Mouse (Mus musculus) CD4-positive helper T cell, adult 2 months (primary cell): ENCODE results near the gene Lmtk3.
A peak's percentile ranks its signal among the peaks of the same experiment; 100 is the strongest.

Experiments used
- DNase-seq: peaks from one replicate; pipeline ENCODE4 v3.0.0-alpha.2; 2012; ENCODE audit warnings: low read depth, missing footprints, low spot score

The Lmtk3 gene

DNA sequence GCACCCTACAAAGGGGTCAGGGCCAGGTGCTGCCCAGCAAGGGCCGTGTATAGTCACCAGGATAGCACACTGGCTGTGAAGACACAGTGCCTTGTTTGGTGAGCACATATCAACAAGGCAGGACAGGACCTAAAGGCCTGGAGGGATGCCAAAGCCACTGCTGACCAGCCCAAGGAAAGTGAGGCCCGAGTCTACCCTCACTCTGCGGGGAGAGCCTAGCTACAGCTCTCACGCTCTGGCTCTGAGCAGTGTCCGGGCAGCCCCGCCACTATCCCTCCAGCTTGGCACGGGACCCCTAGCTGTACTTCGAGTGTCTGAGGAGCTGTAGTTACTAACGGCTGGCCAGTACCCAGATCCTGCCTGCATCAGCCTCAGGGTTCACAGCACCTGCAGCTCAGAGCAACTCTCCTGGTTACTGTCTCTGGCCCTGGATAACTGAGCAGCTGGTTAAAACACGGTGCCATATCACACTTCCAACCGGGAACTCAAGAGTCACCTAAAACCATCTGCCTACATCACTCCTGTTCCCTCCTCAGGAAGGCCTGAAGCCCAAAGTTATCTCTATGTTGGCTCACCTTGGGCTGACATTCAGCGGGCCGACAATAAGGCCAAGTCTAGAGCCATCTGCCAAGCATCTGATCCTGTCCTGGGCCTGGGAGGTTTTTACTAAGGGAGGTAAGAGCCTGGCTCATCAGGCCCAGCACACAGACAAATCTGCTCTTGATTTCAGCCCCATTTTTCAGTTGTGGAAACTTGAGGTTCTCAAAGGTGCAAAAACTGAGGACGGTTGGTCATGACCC is 25.9 kb downstream of the Lmtk3 start:
- DNase-seq, result no peak

GRCm38 (mm10) chr7:45812921-45813320 is 29.4 kb downstream of the Lmtk3 start:
- no peak for DNase-seq

GRCm38 (mm10) chr7:45813787-45814779 is 30.5 kb downstream of the Lmtk3 start, which contains the start of gene Cyth2:
Gene Cyth2, minus strand, starts transcription at chr7:45814581.
- DNase-seq, result peak; percentile 100

DNA sequence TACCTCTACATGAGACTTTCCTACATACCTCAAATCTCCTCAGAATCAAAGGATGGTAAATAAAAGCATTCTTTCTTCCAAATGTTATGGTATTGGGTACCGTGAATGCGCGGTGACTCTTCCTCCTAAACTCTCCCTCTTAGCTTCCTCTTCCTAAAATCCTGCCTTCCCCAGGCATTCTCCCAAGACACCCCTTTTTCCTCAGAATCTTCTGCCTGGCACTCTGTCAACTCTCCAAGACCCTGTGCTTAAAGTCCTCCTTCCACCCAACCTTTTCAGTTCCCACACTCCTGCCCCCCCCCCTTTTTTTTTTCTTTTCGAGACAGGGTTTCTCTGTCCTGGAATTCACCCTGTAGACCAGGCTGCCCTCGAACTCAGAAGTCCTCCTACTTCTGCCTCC is 31.3 kb downstream of the Lmtk3 start:
- no peak for DNase-seq

- DNase-seq, result no peak
These were observed 31.9 kb downstream of the Lmtk3 start for GRCm38 (mm10) chr7:45815323-45815983.

- DNase-seq, result no peak
These were observed 32.4 kb downstream of the Lmtk3 start for GRCm38 (mm10) chr7:45815984-45816351.

- no peak for DNase-seq
These were observed 36.3 kb downstream of the Lmtk3 start for GRCm38 (mm10) chr7:45819843-45820242.

GRCm38 (mm10) chr7:45820913-45821312 is 37.4 kb downstream of the Lmtk3 start:
- no peak for DNase-seq

- no peak for DNase-seq
These were observed 41.1 kb downstream of the Lmtk3 start, which contains the start of gene Kcnj14 for GRCm38 (mm10) chr7:45824598-45824997. Gene Kcnj14, minus strand, starts transcription at chr7:45824782.

- DNase-seq, result no peak
These were observed 43.1 kb downstream of the Lmtk3 start for GRCm38 (mm10) chr7:45826631-45827030.

DNA sequence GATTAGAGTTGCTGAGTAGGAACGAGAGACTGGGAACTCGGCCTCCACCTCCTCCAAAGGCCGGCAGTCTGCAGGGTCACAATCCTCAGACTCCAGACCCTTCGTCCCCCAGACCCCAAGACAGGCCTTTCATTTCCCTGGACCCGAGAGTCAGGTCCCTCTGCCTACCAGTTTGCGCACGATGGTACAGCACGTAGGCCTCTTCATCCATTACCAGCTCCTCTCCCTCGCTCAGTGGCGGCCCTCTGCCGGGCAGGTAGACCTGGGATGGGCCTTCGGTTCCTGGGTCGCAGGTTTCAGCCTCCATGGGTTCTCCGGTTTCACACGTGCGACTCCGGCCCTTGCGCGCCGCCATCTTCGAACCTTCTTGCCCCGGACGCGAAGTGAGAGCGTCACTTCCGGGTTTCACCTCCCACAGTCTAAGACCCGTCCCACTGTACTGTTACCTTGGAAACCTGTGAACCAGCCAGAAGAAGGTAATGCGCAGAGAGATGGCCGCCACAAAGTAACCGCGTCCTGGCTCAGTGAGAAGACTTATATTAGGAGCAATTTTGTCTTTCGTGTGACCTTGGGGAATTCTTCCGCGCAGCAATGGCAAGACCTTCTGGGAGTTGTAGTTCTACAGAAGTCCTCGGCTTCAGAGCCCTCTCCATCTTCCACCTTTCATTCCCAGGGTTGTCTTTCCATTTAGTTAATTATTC is 47.0 kb downstream of the Lmtk3 start, which contains the start of gene Grwd1:
TSS of gene Grwd1 (minus strand) at position 518 of the 701 bp plus-strand sequence.
- DNase-seq, result peak; percentile 95

DNA sequence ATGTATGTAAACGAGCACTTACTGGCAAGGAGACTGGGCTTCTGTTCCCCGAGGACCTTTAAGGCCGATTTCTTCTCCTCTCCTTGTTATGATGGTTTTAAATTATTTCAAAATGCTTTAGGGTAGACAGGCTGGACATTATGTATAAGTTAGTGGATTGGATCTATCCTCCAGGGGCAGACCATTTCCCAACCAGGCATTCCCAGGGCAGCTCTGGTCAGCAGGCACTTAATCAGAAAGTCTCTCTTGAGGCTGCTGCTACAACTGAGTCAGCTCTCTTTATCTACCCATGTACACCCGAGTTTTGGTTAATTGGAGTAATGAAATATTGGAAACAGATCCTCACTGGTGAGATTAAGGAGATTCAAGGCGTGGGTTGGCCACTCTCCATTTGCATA is 47.6 kb downstream of the Lmtk3 start:
- no peak for DNase-seq

GRCm38 (mm10) chr7:45832428-45832827 is 48.9 kb downstream of the Lmtk3 start:
- no peak for DNase-seq

DNA sequence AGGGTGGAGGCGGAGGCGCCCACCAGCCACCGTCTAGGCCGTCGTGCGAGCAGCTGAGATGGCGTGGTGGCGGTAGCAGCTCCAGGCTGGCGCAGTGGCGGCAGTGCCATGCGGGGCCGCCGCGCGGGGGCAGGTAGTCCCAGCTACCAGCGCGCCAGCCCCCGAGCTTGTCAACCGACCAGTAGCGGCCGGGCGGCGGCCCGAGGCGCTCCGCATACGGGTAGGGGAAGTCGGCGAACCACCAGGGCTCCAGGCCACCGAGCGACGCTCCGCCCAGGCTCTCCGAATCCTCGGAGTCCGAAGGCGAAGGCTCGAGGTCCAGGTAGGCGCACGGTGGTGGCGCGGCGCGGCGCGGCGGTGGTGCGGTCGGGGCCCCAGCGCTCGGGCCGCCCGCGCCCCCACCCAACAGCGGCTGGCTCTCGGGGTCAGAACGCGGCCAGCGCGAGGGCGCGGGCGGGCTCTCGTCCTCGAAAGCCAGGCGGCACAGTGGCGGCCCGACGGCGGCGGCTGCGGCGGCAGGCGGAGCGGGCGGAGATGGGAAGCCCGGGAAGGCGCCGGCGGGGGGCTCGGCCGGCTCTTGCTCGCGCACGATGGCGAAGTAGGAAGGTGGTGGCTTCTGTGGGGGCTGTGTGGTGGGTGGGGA is 49.7 kb downstream of the Lmtk3 start:
- DNase-seq, result peak; percentile 44

DNA sequence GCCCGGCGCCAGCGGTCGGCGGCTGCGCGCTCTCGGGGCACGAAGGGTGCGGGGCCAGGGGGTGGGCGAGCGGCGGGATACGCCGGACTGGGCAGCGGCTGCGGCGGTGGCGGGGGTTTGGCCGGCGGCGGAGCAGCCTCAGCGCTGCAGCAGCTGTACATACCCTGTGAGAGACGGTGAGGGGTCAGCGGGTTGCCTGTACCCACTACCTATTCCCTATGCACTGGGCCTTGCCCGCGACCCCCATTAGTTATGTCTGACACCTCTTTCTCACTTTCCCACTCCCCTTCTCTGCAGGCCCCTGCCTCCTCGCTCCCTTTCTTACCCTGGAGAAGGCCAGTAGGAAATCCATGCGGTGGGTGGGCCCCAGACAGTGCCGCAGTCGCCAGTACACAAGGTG is 50.4 kb downstream of the Lmtk3 start:
- DNase-seq, result no peak

GRCm38 (mm10) chr7:45842950-45843744 is 59.6 kb downstream of the Lmtk3 start:
- no peak for DNase-seq

DNA sequence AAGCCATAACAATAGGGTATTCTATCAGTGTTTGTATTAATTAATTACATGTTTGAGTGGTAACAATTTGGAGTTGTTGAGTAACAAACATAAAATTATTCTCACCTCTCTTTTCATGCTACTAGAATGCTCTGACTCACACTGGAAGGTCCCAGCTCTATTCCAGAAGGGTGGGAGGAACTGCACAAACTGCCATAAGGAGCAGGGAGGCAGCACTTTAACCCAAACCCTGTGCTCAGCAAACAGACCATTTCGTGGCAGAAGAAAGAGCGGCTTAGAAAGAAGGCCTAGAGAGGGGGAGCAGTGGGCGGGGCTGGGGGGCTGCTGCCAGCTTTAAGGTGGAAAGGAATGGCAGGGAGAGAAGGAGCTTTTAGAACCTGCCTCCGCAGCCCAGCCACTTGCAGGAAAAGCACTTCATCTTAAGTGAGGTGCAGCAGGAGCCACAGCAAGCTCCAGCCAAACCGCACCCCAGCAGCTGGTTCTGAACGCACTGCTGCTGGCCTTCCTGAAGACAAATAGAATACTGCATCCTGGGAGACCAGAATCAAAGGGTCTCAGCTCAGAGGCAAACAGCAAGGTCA is 65.0 kb downstream of the Lmtk3 start:
- no peak for DNase-seq

DNA sequence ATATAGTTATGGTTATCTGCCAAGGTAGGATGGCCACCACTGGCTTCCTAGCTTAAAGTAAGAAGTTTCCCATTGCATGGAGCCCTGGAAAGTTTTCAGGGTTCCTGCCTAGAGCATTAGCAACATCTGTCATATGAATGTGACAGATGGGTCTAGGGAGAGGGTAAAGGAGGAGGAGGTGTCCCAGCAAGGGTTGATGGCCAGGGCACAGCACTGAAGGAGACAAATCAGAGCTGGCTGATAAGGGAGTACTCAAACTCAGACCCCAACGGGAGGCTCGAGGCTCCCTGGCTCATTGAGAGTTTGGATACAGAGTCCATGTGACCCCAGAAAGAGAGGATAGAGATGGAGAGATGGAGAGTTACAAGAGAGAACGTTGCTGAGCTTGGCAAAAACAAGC is 67.1 kb downstream of the Lmtk3 start:
- no peak for DNase-seq

GRCm38 (mm10) chr7:45853089-45853488 is 69.6 kb downstream of the Lmtk3 start:
- DNase-seq, result no peak
